Mouse (Mus musculus) cerebellum, adult 2 months (tissue): ENCODE data around the gene Clic4. TPM values are rescaled to one million over a fixed set of nuclear protein-coding genes. Genes with fewer than 3 reads are reported as not detected.

ENCODE experiments used
- DNase-seq, 2 experiments: peaks; one replicate each; pipeline ENCODE4 v3.0.0; 2021
- H3K27ac ChIP-seq: fragments of 200-500 bp; 2 replicates; pipeline ENCODE4 v1.5.1; 2012; ENCODE audit warnings: low read length, control low read depth, inconsistent platforms; ENCODE audit not compliant: insufficient read depth
- H3K27me3 ChIP-seq: fragments of 200-500 bp; 2 replicates; pipeline ENCODE4 v1.6.1; 2012; ENCODE audit warnings: inconsistent platforms, mild to moderate bottlenecking, low read length, moderate library complexity; ENCODE audit not compliant: control insufficient read depth, insufficient read depth
- H3K4me1 ChIP-seq: fragments of 200-500 bp; 2 replicates; pipeline ENCODE4 v1.6.1; 2011; ENCODE audit warnings: low read length; ENCODE audit not compliant: control insufficient read depth, insufficient read depth
- H3K4me3 ChIP-seq: fragments of 200-500 bp; replicated peaks from 2 replicates; pipeline ENCODE3; 2011; ENCODE audit warnings: mild to moderate bottlenecking, low read depth, low read length, control low read depth; ENCODE audit not compliant: insufficient read depth
- CTCF ChIP-seq: fragments of 200-500 bp; IDR thresholded peaks from 2 replicates; pipeline ENCODE4 v1.5.1; 2011; ENCODE audit warnings: low read depth, mild to moderate bottlenecking, control low read depth, low read length, moderate library complexity, borderline replicate concordance; ENCODE audit not compliant: insufficient read depth
- POLR2A ChIP-seq: fragments of 200-500 bp; IDR thresholded peaks from 2 replicates; pipeline ENCODE4 v1.6.1; 2011; ENCODE audit warnings: low read length, control low read depth, borderline replicate concordance; ENCODE audit not compliant: insufficient read depth
- WGBS: fragments of 180-500 bp; shearing (Covaris S2); methylation state at CpG from one replicate; pipeline ENCODE4 v1.1.7; 2018; 5-methylcytosine and 5-hydroxymethylcytosine counted together
- polyA plus RNA-seq: library from polyadenylated mRNA; depleted of rRNA; stranded (reverse); fragments of >200 nt; gene quantifications from 2 replicates; pipeline ENCODE4 v1.2.3, GENCODE M21; 2012

Clic4 gene
- polyA plus RNA-seq, 1 experiment = 98.4 TPM

DNA sequence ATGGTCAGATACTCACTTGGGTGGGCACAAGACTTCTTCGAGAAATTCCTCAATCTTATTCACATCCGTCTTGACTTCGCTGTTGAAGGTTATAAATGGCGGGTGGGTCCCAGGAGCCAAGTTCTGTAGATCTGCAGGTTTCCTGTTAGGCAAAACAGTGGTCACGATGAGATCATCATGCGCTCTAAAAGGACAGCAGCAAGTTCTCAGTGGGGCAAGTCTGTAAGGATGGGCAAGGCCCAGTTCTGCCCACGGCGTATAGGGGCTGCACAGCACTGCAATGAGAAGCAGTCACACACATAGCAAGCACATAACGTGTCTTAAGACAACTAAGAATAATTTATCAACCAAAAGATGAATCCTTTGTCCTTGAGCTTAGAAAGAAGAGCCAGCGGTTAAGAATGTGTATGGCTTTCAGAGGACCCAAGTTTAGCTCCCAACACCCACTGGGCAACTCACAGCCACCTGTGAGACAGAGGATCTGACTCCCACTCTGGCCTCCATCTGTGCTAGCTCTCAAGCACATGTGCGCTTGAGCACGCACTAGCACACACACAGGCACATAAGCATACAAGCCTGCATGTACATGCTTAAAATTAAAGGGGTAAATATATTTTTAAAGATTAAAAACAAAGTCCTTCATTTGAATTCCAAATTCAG is 46.5 kb downstream of the Clic4 start:
- H3K27ac ChIP-seq = no peak overlapping the region
- WGBS = 94% methylated on average over 12 of the region's 12 CpGs
- H3K4me3 ChIP-seq = no peak overlapping the region
- TF ChIP-seq CTCF (no peak), POLR2A (no peak)
- H3K27me3 ChIP-seq = no peaks in the 10 kb centered on the region
- DNase-seq = no peak
- H3K4me1 ChIP-seq = no peaks in the 10 kb centered on the region

DNA sequence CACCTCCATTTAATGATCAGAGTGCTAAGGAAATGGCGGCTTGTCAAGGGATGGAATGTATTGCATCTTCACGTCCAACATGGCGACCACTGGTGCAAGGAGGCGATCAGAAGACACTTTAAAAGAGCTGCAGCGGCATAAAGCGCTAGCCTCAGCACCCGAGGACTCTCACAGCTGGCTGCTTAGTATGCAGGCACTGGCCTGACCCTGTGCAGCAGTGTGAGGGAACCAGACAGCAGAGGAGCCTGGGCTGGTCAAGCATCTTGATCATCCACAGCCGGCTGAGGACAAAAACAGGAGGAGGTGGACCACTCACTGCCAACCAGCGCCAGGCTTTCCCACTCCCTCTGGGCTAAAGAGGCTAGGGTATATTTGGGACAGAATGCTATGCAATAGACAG is 48.8 kb downstream of the Clic4 start:
- TF ChIP-seq POLR2A = no peak
- no peaks in the 10 kb centered on the region for H3K27me3 ChIP-seq
- H3K27ac ChIP-seq = no peak overlapping the region
- WGBS = 75% methylated on average over 9 of the region's 9 CpGs
- H3K4me3 ChIP-seq = no peak overlapping the region
- no peaks in the 10 kb centered on the region for H3K4me1 ChIP-seq
- peak in 1 of 2 experiments; percentile 25 for DNase-seq

DNA sequence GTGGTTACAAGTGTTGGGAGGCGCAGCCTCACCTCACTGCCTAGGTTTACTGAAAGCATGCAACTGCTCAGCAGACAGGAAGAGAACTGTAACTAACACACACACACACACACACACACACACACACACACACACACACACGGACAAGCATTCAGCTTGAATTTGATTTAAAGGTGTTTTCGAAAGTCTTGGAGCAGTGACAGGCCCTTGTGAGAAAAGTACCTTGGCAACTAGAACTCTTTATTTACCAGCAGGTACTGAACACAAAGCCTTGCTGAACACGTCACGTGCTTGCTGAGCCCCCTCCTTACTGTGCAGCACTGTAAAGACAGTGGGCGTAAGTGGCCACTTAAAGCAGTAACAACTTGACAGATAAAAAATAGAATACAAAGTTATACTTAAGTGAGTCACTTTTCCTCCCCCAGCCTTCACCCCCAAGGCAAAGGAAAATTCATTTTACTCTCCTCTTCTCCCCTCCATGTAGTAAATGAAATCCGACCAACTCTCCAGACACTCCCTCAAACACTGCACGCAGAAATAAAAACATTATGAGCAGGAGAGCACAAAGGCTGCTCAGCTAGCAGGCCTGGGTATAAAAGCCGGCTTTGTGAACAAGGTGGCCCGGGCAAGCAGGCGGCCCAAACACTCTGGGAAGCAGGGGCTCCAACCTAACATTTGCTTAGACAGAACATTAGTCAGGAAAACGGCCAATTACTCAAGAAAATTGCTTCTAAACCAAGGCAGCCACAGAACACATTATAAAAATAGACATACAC is 50.8 kb downstream of the Clic4 start:
- WGBS = 85% methylated on average over 12 of the region's 12 CpGs
- TF ChIP-seq POLR2A (no peak), CTCF (no peak)
- H3K27ac ChIP-seq = no peak overlapping the region

DNA sequence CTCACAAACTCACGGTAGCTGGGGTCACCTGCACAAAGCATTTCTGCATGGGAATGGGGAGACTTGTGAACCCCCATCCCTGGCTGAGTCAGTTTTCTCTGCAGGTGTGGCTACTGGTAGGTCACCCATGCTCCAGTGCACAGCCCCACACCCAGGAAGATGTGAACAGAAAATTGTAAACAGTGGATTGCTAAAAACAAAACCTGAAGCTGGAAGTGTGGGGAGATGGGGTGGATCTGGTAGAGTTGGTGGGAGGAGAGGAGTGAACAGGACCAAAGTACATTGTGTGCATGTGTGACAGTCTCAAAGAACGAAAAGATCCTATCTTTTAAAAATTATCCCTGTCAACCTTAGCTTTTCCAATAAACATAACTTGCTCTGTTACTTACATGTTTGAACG is 52.0 kb downstream of the Clic4 start:
- Histone ChIP-seq H3K4me3 (no peak overlapping the region), H3K27me3 (no peaks in the 10 kb centered on the region), H3K27ac (no peak overlapping the region), H3K4me1 (no peaks in the 10 kb centered on the region)
- no peak for DNase-seq
- TF ChIP-seq POLR2A (no peak), CTCF (no peak)
- WGBS = 91% methylated on average over 3 of the region's 3 CpGs

More for the DNA sequence above, 50.8 kb downstream of the Clic4 start:
- Histone ChIP-seq H3K4me3 (no peak overlapping the region), H3K27me3 (no peaks in the 10 kb centered on the region), H3K4me1 (no peaks in the 10 kb centered on the region)
- no peak for DNase-seq

DNA sequence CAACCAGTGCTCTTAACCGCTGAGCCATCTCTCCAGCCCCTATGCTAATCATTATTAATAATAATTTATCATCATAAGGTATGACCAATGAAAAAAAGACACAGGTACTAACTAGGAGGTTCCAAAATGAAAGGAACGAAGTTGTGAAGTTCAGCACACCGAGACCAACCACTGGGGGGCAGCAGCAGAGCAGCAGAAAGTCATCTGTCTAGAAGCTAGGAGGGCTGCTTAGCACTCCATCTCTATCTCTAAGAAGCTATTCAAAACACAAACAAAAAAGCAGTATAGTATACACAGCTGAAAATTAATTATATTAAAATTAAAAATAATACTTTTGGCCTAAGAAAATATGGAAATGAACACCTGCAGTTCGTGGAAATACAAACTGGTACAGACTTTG is 53.0 kb downstream of the Clic4 start:
- no peaks in the 10 kb centered on the region for H3K4me1 ChIP-seq
- peak; percentile 85 for TF ChIP-seq CTCF
- TF ChIP-seq POLR2A = no peak
- H3K27me3 ChIP-seq = no peaks in the 10 kb centered on the region
- 47% methylated on average over 4 of the region's 4 CpGs for WGBS
- H3K27ac ChIP-seq = no peak overlapping the region
- H3K4me3 ChIP-seq = no peak overlapping the region
- peak; percentile 33 to 58 for DNase-seq

DNA sequence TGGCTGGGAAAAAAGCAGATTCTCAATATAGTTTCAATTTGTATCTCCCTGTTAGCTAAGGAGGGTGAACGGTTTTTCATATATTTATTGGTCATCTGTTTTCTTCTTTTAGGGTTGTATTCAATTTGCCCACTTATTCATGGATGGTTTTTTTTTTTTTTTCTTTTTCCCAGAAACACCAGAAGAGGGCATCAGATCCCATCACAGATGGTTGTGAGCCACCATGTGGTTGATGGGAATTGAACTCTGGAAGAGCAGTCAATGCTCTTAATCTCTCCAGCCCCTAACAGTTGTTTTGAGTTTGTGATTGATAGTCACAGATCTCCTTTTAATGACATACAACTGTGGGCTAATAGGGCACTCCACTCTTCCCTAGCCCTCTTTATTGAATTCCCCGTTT is 62.8 kb downstream of the Clic4 start:
- 88% methylated on average over 2 of the region's 2 CpGs for WGBS
- TF ChIP-seq POLR2A (no peak), CTCF (no peak)
- Histone ChIP-seq H3K4me1 (peaks cover 3% of the 10 kb centered on the region; the same call in 1 of the 2 replicates), H3K27ac (no peak overlapping the region), H3K27me3 (peaks cover 3% of the 10 kb centered on the region; the same call in 1 of the 2 replicates), H3K4me3 (no peak overlapping the region)
- DNase-seq = no peak

DNA sequence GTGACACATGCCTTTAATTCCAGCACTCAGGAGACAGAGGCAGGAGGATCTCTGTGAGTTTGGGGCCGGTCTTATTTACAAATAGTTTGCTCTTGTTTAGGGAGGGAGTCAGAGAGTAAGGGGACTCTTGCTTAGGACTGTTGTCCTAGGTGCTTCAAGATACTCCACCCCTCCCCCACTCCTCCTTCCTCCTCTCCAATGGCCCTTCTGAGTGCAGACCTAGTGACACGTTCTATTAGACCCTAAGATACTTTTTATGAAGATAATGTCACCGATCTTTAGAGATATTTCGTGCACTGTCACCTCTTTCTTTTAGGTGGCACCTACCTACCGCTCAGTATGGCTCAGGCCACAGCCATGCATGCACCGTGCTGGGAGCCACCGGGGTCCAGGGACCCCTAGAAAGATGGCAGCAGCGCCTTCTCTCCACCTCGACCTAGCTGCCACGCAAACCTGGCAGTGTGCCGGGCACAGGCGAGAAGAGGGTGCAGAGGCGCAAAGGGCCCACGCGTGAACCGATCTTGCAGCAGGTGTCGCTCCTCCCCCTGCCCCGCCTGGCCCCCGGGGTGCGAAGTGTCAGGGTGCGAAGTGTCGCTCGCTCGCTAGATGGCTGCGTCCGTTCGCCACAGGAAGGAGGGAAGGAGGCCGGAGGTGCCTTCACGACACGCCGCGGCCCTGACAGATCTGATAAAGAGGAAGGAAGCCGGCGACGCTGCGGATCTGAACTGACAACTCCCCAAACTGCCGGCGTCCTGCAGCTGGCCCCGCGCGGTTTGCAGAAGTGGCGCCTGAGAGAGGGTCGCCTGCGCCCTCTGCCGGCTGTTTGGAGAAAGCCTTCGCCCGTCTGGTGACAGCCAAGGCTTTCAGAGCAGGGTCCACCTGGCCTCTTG is 66.7 kb downstream of the Clic4 start:
- Histone ChIP-seq H3K4me1 (peaks cover 3% of the 10 kb centered on the region; the same call in 1 of the 2 replicates), H3K4me3 (peak overlapping the region; percentile 20), H3K27me3 (peaks cover 11% of the 10 kb centered on the region; the same call in 1 of the 2 replicates), H3K27ac (no peak overlapping the region)
- DNase-seq = peak; percentile 56 to 69
- TF ChIP-seq POLR2A = no peak
- TF ChIP-seq CTCF = peak; percentile 70
- 6% methylated on average over 47 of the region's 47 CpGs for WGBS
